Mouse (Mus musculus) retina, postnatal 1 day (tissue): ENCODE measurements around the gene Klrb1a.

Experiments used
- DNase-seq: peaks from one replicate; pipeline ENCODE4 v3.0.0-alpha.2; 2012

Klrb1a gene

GRCm38 (mm10) chr6:128599555-128599954 is 23.8 kb downstream of the Klrb1a start:
- DNase-seq = no peak

- DNase-seq = no peak
Observed at GRCm38 (mm10) chr6:128598256-128599047, 24.9 kb downstream of the Klrb1a start.

- DNase-seq = peak; percentile 87
Observed at GRCm38 (mm10) chr6:128597121-128597522, 26.2 kb downstream of the Klrb1a start.

GRCm38 (mm10) chr6:128594651-128595050 is 28.7 kb downstream of the Klrb1a start:
- no peak for DNase-seq

GRCm38 (mm10) chr6:128589426-128589825 is 33.9 kb downstream of the Klrb1a start:
- DNase-seq = no peak

- DNase-seq = no peak
Observed at GRCm38 (mm10) chr6:128587619-128588018, 35.7 kb downstream of the Klrb1a start.

- peak; percentile 66 for DNase-seq
Observed at GRCm38 (mm10) chr6:128585642-128586245, 37.6 kb downstream of the Klrb1a start.

GRCm38 (mm10) chr6:128584070-128584660 is 39.2 kb downstream of the Klrb1a start:
- peak; percentile 72 for DNase-seq

- no peak for DNase-seq
Observed at GRCm38 (mm10) chr6:128581508-128581907, 41.8 kb downstream of the Klrb1a start, which contains the start of gene A2ml1. Gene A2ml1, minus strand, starts transcription at chr6:128581608.

GRCm38 (mm10) chr6:128577301-128577700 is 46.0 kb downstream of the Klrb1a start:
- DNase-seq = no peak

- no peak for DNase-seq
Observed at GRCm38 (mm10) chr6:128566589-128566988, 56.7 kb downstream of the Klrb1a start.
